Mouse (Mus musculus): Measurements from ENCODE around the gene Thpo. TPM values are rescaled to one million over a fixed set of nuclear protein-coding genes. Genes with fewer than 3 reads are reported as not detected.

Gene Thpo
- polyA plus RNA-seq, 1 experiment, result 15.8 TPM

DNA sequence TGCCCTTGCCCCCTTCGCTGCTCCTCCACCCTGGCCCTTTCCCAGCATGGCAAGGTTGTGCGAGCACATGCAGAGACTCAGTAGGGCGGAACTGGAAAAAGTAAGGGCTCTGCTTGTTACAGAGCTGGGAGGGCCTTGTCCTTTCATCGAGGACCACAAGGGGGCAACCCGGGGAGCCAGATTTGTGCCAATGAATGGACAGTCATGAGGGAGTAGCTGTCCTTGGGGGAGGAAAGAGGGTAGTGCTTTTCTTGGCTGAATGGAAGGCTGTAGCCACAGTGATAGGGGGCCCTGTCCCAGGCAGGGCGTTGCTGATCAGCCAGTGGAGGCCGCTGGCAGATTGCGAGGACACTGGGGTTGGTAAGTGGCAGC, 31.8 kb downstream of the Thpo start:
- DNase-seq, result peak; percentile 66 to 67
- Histone ChIP-seq H3K4me3 (replicated peaks; ENCODE audit: insufficient read depth, low read depth, low read length) (no peak overlapping the region), H3K4me1 (ENCODE audit: control insufficient read depth, insufficient read depth, low read length) (peaks cover 49% of the 10 kb centered on the region), H3K27me3 (ENCODE audit: control insufficient read depth, insufficient read depth, low read length) (no peaks in the 10 kb centered on the region), H3K27ac (ENCODE audit: insufficient read depth, low read length) (no peak overlapping the region)
- WGBS, result 18% methylated on average over 8 of the region's 8 CpGs
- TF ChIP-seq POLR2A (IDR thresholded peaks at IDR 0.05; ENCODE audit: borderline replicate concordance, insufficient read depth, low read length) (0 out of 2 replicates have a peak, but pooled peaks have one; percentile 2), CTCF (IDR thresholded peaks at IDR 0.05; ENCODE audit: borderline replicate concordance, insufficient read depth, low read depth, low read length) (peak; percentile 57; the same call in 1 of the 2 replicates)

DNA sequence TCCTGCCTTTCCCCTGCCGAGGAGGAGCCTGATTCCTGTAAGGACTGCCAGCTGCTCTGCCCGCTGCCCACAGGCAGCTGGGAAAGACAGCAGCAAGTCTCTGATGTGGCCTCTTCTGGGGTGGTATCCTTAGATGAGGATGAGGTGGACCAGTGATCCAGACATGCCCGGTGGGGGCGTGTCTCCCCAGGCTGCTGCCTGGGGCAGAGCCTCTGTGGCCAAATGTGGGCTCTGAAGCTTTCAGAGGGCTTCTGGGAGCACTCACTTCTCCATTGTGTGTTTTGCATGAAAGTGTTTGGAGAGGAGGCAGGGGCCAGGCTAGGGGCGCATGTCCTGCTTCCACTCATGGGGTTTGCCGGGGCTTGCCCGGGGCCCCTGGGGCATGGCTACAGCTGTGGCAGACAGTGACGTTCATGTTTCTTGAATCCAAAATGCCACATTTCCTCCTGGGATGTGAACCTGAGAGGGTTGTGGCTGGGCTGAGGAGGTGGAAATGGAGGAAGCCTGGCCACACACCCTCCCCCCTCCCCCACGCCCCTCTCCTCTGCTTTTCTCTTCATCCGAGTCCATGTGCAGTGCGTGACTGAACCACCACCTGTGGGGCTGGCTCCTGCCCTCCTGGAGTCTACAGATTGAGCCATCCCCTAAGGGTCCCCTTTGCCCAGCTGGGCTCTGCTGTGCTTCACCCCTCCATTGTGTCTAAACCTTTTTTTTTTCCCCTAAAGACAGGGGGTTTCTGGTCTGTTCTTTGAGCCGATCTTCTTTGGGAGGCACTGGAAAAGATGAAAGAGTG, 32.4 kb downstream of the Thpo start:
- DNase-seq, result peak in 1 of 2 experiments; percentile 37
- Histone ChIP-seq H3K4me1 (ENCODE audit: control insufficient read depth, insufficient read depth, low read length) (peaks cover 44% of the 10 kb centered on the region), H3K27me3 (ENCODE audit: control insufficient read depth, insufficient read depth, low read length) (no peaks in the 10 kb centered on the region), H3K4me3 (replicated peaks; ENCODE audit: insufficient read depth, low read depth, low read length) (no peak overlapping the region), H3K27ac (ENCODE audit: insufficient read depth, low read length) (peak overlapping the region; percentile 61; the same call in 1 of the 2 replicates)
- TF ChIP-seq POLR2A (IDR thresholded peaks at IDR 0.05; ENCODE audit: borderline replicate concordance, insufficient read depth, low read length), result no peak
- no peak for TF ChIP-seq CTCF (IDR thresholded peaks at IDR 0.05; ENCODE audit: borderline replicate concordance, insufficient read depth, low read depth, low read length)
- 25% methylated on average over 12 of the region's 12 CpGs for WGBS

DNA sequence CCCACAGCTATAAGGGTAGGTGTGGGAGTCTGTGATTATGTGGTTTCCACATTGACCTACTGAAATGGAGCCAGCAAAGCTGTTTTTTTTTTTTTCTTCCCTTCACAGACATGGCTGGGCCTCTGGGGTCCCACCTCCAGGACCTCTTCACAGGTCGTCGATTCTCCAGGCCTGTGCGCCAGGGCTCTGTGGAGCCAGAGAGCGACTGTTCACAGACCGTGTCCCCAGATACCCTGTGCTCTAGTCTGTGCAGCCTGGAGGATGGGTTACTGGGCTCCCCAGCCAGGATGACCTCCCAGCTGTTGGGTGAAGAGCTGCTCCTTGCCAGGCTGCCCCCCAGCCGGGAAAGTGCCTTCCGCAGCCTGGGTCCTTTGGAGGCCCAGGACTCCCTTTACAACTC, 33.0 kb downstream of the Thpo start:
- 34% methylated on average over 7 of the region's 7 CpGs for WGBS
- Histone ChIP-seq H3K4me3 (replicated peaks; ENCODE audit: insufficient read depth, low read depth, low read length) (no peak overlapping the region), H3K27me3 (ENCODE audit: control insufficient read depth, insufficient read depth, low read length) (no peaks in the 10 kb centered on the region), H3K4me1 (ENCODE audit: control insufficient read depth, insufficient read depth, low read length) (peaks cover 41% of the 10 kb centered on the region), H3K27ac (ENCODE audit: insufficient read depth, low read length) (peak overlapping the region; percentile 61; the same call in 1 of the 2 replicates)
- TF ChIP-seq POLR2A (IDR thresholded peaks at IDR 0.05; ENCODE audit: borderline replicate concordance, insufficient read depth, low read length) (no peak), CTCF (IDR thresholded peaks at IDR 0.05; ENCODE audit: borderline replicate concordance, insufficient read depth, low read depth, low read length) (no peak)
- DNase-seq, result no peak

DNA sequence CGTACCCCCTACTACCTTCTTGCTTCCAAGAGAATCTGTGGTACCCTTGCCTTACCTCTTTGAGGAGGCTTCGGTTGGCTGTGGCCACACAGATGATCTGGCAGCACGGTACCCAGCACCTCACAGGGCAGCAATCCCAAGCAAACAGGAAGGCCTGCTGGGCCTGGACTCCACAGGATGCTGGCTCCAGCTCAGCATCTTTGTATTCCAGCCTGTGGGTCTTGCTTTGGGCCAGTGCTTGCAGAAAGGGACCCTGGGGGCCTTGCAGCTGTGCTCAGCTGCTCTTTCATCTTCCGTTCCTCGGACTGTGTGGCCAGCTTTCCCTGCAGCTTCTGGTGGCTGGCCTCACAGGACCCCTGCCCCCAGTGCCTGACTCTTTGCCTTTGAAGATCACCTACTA, 34.3 kb downstream of the Thpo start:
- TF ChIP-seq POLR2A (IDR thresholded peaks at IDR 0.05; ENCODE audit: borderline replicate concordance, insufficient read depth, low read length), result no peak
- no peak for TF ChIP-seq CTCF (IDR thresholded peaks at IDR 0.05; ENCODE audit: borderline replicate concordance, insufficient read depth, low read depth, low read length)
- peak; percentile 76 to 84 for DNase-seq
- Histone ChIP-seq H3K27ac (ENCODE audit: insufficient read depth, low read length) (peak overlapping the region; percentile 89), H3K4me3 (replicated peaks; ENCODE audit: insufficient read depth, low read depth, low read length) (no peak overlapping the region), H3K27me3 (ENCODE audit: control insufficient read depth, insufficient read depth, low read length) (no peaks in the 10 kb centered on the region), H3K4me1 (ENCODE audit: control insufficient read depth, insufficient read depth, low read length) (peaks cover 35% of the 10 kb centered on the region)
- 12% methylated on average over 5 of the region's 5 CpGs for WGBS

DNA sequence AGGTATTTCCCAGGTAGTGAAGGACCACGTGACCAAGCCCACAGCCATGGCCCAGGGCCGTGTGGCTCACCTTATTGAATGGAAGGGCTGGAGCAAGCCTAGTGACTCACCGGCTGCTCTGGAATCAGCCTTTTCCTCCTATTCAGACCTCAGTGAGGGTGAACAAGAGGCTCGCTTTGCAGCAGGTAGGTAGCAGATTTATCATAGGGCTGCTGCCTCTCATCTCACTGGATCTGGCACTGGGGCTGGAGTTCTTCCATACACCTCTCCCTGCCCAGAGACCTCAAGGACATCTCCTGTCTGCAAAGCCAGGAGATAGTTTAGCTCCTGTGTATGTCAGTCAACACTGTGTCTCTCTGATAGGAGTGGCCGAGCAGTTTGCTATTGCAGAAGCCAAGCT, 35.0 kb downstream of the Thpo start:
- Histone ChIP-seq H3K4me3 (replicated peaks; ENCODE audit: insufficient read depth, low read depth, low read length) (no peak overlapping the region), H3K27ac (ENCODE audit: insufficient read depth, low read length) (peak overlapping the region; percentile 89; the same call in 1 of the 2 replicates), H3K27me3 (ENCODE audit: control insufficient read depth, insufficient read depth, low read length) (no peaks in the 10 kb centered on the region), H3K4me1 (ENCODE audit: control insufficient read depth, insufficient read depth, low read length) (peaks cover 35% of the 10 kb centered on the region)
- WGBS, result 57% methylated on average over 5 of the region's 5 CpGs
- peak in 1 of 2 experiments; percentile 29 for DNase-seq
- no peak for TF ChIP-seq POLR2A (IDR thresholded peaks at IDR 0.05; ENCODE audit: borderline replicate concordance, insufficient read depth, low read length)
- no peak for TF ChIP-seq CTCF (IDR thresholded peaks at IDR 0.05; ENCODE audit: borderline replicate concordance, insufficient read depth, low read depth, low read length)

DNA sequence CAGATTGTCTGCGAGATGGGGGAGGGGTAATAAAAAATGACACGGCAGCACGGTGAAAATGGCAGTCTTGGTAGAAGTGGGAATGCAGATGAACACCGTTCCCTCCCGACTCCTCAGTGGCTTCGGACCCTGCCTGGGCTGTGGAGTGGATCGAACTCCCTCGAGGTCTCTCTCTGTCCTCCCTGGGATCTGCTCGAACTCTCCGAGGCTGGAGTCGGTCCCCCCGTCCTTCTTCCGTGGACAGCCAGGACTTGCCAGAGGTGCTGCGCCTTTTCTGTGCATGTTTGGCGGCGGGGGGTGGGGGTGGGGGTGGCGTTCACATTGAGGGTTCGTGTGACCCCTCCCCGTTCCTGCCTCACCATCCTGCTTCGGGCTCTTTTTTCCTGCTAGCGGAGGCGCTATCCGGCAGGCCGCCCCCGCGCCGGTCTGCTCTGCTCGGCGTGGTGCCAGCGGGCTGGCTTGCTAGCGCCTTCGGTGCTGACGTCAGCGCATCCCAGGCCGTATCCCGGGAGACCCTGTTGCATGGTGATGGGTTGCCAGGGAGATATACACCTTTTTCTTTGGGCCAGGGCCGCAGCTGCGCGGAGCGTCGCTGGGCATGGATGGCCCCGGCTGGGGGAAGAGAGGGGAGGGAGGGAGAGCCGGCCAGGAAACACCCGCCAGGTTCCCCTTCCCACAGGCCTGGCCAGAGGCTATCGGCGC, 38.5 kb downstream of the Thpo start:
- H3K27ac ChIP-seq (ENCODE audit: insufficient read depth, low read length), result peak overlapping the region; percentile 90
- peak; percentile 94 to 96 for DNase-seq
- H3K4me3 ChIP-seq (replicated peaks; ENCODE audit: insufficient read depth, low read depth, low read length), result peak overlapping the region; percentile 82
- no peaks in the 10 kb centered on the region for H3K27me3 ChIP-seq (ENCODE audit: control insufficient read depth, insufficient read depth, low read length)
- TF ChIP-seq POLR2A (IDR thresholded peaks at IDR 0.05; ENCODE audit: borderline replicate concordance, insufficient read depth, low read length) (no peak), CTCF (IDR thresholded peaks at IDR 0.05; ENCODE audit: borderline replicate concordance, insufficient read depth, low read depth, low read length) (no peak)
- peaks cover 20% of the 10 kb centered on the region for H3K4me1 ChIP-seq (ENCODE audit: control insufficient read depth, insufficient read depth, low read length)
- WGBS, result under 1% methylated on average over 46 of the region's 46 CpGs

DNA sequence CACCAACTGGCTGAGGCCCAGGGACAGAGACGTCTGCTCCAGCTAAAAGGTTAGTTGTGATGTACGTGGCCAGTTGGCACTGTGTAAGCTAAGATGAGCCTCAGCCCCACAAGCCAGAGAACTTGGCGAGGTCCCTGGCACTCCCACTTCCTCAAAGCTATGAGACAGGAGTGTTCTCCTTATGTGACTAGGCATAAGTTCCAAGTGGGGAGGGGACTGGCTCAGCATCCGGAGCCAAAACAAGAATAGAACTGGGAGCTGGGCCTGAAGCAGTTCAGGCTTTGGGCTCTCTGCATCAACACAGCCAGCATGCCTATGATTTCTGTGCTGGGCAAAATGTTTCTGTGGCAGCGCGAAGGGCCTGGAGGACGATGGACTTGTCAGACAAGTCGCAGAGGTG, 39.5 kb downstream of the Thpo start:
- TF ChIP-seq CTCF (IDR thresholded peaks at IDR 0.05; ENCODE audit: borderline replicate concordance, insufficient read depth, low read depth, low read length), result no peak
- TF ChIP-seq POLR2A (IDR thresholded peaks at IDR 0.05; ENCODE audit: borderline replicate concordance, insufficient read depth, low read length), result peak; percentile 30; the same call in 1 of the 2 replicates
- no peaks in the 10 kb centered on the region for H3K27me3 ChIP-seq (ENCODE audit: control insufficient read depth, insufficient read depth, low read length)
- peak overlapping the region; percentile 82 for H3K4me3 ChIP-seq (replicated peaks; ENCODE audit: insufficient read depth, low read depth, low read length)
- peaks cover 15% of the 10 kb centered on the region for H3K4me1 ChIP-seq (ENCODE audit: control insufficient read depth, insufficient read depth, low read length)
- 7% methylated on average over 8 of the region's 8 CpGs for WGBS
- peak; percentile 75 to 84 for DNase-seq
- H3K27ac ChIP-seq (ENCODE audit: insufficient read depth, low read length), result peak overlapping the region; percentile 90
